22 mouse cellular contexts compared by ENCODE assay signal in genomic region chr8:109640410-109640809, GRCm38 (mm10).
"Had no signal": no experiment of that assay in that cellular context is flagged by ENCODE, and none has a peak within 500 bp of the region (broad histone marks: within the 10 kb centered on the region; RNA-seq: fewer than 3 reads in every experiment).

No protein-coding gene starts in this region.

- H3K4me1 ChIP-seq: limb, embryonic 12.5 days; limb, embryonic 15.5 days; lung, embryonic 15.5 days; neural tube, embryonic 12.5 days; neural tube, embryonic 15.5 days; stomach, embryonic 15.5 days had no signal

- H3K4me2 ChIP-seq: limb, embryonic 12.5 days; limb, embryonic 15.5 days; liver, embryonic 11.5 days; lung, embryonic 15.5 days; midbrain, embryonic 11.5 days; neural tube, embryonic 12.5 days; neural tube, embryonic 15.5 days; stomach, embryonic 15.5 days had no signal

- H3K36me3 ChIP-seq: limb, embryonic 12.5 days; limb, embryonic 15.5 days; lung, embryonic 15.5 days; neural tube, embryonic 12.5 days; neural tube, embryonic 15.5 days; stomach, embryonic 15.5 days had no signal

- H3K9ac ChIP-seq: limb, embryonic 12.5 days; limb, embryonic 15.5 days; liver, embryonic 14.5 days; liver, postnatal 0 days; lung, embryonic 15.5 days; neural tube, embryonic 12.5 days; neural tube, embryonic 15.5 days; stomach, embryonic 15.5 days had no signal

- H3K27me3 ChIP-seq: limb, embryonic 15.5 days; lung, embryonic 15.5 days; neural tube, embryonic 12.5 days; neural tube, embryonic 15.5 days; stomach, embryonic 15.5 days had no signal

- H3K27ac ChIP-seq: layer of hippocampus, adult 2 months; limb, embryonic 12.5 days; limb, embryonic 15.5 days; liver, embryonic 14.5 days; lung, embryonic 15.5 days; neural tube, embryonic 12.5 days; neural tube, embryonic 15.5 days; stomach, embryonic 15.5 days had no signal

- H3K9me3 ChIP-seq: limb, embryonic 12.5 days; limb, embryonic 15.5 days; lung, embryonic 15.5 days; neural tube, embryonic 12.5 days; neural tube, embryonic 15.5 days; stomach, embryonic 15.5 days had no signal

- H3K4me3 ChIP-seq: layer of hippocampus, adult 2 months; limb, embryonic 12.5 days; limb, embryonic 15.5 days; lung, embryonic 15.5 days; neural tube, embryonic 12.5 days; neural tube, embryonic 15.5 days; stomach, embryonic 15.5 days had no signal

- ATAC-seq: liver, postnatal 0 days had no signal

- DNase-seq: kidney, adult 18-20 months; kidney, adult 9 months; kidney, postnatal 10 days; layer of hippocampus, adult 9-11 months; liver, postnatal 0 days; lung, postnatal 10 days; lung, postnatal 4 days; midbrain, embryonic 14.5 days; right cerebral cortex, adult 18-20 months; right cerebral cortex, postnatal 14 days; right cerebral cortex, postnatal 4 days; thymus, postnatal 25 days had no signal
